Mouse (Mus musculus): ENCODE results near the gene Dram2.
A peak's percentile ranks its signal among the peaks of the same experiment; 100 is the strongest.

Dram2 gene

GRCm38 (mm10) chr3:106547171-106547923 lies at the start of gene Dram2, which contains the start of gene Cept1:
Gene Dram2, plus strand, starts transcription at chr3:106547798.
Gene Cept1, minus strand, starts transcription at chr3:106547802.
- peak; percentile 98 for DNase-seq

DNA sequence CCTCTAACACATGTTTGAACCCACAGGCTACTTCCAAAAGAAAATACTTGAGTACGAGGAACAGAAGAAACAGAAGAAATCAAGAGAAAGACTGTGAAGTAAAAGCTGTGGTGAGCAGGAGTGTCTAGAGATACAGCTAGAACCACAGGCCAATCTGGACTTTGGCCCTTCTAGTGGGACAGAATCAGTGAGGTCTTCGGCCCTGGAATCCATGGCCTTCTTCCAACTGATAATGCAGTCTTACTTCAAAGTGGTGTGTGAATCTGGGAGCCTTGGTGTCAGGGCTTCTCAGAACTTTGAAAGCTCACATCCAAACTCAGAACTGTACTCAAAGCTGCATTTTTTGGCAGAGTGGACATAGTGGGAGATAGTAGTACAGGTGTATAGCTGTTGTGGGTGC lies 47.1 kb upstream of the Dram2 start:
- DNase-seq: no peak

DNA sequence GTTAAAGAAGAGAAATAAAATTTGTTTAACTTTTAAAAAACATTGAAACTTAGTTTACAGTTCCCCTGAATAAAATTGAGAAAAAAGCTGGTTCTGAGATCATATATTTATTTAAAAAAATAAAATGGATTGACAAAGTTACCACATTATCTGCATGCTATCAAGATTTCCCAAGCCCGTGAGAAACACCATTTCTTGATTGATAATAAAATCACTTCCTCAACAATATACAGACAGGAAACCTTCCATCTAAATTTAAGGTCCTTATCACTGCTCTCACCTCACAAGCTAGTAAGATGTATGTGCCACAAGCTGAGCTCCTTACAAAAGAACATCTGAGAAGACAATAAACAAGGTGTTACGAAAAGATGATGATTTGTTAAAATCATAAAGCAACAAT lies 44.7 kb upstream of the Dram2 start:
- no peak for DNase-seq

- no peak for DNase-seq
These were observed 36.9 kb upstream of the Dram2 start for GRCm38 (mm10) chr3:106510669-106511068.

DNA sequence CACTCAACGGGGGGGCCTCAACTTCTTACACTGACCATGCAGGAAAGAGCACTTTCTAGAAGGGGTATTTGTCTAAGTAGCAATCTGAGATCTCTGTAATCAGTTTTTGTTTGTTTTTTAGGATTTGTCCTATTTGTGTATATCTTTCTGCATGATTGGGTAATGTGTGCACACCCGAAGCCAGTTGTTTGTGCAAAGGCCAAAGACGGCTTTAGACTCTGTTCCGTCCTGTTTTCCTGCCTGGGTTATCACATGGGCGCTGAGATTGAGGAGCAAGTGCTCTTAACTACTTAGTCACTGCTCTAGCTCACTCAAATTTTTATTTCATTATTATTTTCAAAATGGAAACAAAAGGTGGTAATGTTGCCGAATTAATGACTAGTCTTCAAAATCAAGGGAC lies 32.6 kb upstream of the Dram2 start:
- DNase-seq: no peak

DNA sequence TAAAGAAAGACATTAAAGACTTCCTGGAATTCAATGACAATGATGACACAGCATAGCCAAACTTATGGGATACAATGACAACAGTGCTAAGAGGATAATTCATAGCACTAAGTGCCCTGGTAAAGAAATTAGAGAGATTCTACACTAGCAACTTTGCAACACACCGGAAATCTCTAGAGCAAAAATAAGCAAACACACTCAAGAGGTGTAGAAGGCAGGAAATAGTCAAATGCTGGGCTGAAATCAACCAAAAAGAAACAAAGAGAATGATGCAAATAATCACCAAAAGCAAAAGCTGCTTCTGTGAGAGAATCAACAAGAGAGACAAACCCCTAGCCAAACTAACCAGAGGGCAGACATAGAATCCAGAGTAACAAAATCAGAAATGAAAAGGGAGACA lies 24.9 kb upstream of the Dram2 start:
- no peak for DNase-seq

- DNase-seq: no peak
These were observed 21.2 kb upstream of the Dram2 start for GRCm38 (mm10) chr3:106526411-106526810.

GRCm38 (mm10) chr3:106528032-106528431 lies 19.6 kb upstream of the Dram2 start:
- no peak for DNase-seq

DNA sequence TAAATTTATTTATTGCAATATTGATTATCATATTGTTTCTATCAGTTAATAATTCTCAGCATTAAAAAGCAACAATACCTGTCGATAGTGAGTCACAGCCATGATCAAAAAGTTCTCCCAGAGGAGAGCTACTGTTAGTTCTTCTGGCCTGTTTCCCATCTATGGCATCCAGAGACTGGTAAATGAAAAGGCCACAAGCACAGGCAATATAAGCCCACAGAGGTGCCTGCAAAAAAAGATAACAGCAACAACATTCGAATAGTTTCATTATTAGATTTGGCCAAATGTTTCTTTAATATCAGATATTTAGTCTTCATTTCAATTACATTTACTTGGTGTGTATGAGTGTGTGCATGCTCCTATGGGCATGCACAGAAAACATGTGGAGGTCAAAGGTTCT lies 14.3 kb upstream of the Dram2 start:
- DNase-seq: no peak

DNA sequence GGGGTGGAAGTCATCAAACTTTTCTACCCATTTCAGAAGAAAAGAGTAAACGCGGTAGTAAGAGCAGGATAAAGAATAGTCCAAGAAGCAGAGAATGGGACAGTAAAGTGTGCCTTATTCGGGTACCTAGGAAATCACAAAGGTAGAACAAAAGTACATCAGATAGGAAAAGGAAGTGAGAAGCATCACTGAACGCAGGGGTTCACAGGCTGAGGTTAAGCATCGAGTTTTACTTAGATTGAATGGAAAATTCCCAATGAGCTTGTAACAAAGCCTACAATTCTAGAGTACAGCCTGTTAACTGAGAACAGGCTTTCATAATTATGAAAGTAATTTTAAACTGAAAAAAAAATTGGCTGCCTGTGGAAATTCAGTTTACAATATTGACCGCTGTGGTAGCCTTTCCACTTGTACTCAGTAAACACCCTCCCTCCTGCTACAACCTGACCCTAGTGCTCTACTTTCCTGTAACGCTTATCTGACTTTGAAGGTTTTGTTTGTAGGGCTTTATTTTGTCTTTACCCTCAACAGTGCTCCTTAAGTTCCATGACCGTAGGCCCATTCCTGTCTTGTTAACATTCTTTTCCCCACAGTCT lies 2.8 kb upstream of the Dram2 start:
- no peak for DNase-seq

DNA sequence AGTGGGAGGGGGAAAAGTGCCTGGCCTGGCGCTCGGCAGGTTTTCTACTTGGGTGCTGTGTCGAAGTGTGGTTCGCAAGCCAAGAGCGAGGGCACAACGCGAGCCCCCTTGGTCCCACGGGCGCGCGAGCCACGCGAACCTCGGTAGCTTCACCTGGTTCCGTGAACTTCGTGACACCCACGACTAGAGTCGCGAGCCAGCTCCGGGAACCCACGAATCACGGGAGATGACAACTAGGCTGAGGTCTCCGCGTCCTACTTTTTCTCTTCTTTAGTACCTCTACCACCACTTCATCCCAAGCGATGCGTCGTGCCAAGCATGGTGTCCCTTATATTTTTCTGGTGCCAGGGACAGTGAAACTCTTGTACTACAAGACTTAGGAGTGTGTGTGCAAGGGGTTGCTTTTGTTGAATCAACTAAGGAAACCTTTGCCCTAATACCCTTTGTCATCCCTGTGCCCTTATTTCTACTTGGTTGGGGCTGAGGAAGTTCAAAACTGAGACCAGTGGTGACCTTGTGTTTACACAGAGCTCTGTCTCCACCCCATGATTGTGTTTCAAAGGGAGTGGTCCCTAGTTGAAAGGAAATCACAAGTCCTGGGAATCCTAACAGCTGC lies 434 bp downstream of the Dram2 start:
- DNase-seq: peak; percentile 52

- DNase-seq: no peak
These were observed 1.4 kb downstream of the Dram2 start for GRCm38 (mm10) chr3:106548971-106549370.

DNA sequence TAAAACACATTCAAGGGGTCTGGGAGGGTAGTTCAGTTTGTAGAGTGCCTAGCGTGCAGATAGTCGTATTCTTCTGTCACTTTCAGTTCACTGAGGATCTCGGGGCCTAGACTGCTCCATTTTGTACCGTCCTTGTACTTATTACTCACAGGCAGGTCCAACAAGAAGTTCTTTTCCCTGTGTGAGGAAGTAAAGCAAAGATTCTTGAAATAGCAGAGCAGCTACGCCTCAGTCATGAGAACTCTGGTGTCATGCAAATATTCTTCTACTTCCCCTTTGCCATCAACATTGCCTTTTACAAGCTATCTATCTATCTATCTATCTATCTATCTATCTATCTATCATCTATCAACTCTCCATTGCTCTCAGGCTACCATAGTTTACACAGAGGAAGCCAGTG lies 5.8 kb downstream of the Dram2 start:
- DNase-seq: no peak

GRCm38 (mm10) chr3:106555743-106556250 lies 8.2 kb downstream of the Dram2 start:
- DNase-seq: no peak

DNA sequence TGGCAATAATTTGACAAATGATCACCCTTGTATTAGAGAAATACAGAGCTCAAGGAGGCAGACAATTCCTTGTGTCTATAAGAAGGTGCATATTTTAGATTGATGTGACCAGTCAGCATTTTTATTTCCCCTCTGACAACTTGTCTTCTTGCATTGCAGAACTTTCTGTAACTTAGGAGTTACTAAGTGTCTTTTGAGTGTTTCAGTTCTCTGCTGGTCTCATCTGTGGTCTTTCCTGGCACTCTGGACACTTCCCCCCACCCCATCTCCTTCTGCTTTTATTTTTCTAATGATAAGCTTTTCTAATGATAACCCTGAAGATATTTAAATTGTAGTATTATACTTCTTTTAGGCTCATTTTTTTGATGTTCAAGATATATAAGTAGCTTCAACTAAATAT lies 10.7 kb downstream of the Dram2 start:
- no peak for DNase-seq

DNA sequence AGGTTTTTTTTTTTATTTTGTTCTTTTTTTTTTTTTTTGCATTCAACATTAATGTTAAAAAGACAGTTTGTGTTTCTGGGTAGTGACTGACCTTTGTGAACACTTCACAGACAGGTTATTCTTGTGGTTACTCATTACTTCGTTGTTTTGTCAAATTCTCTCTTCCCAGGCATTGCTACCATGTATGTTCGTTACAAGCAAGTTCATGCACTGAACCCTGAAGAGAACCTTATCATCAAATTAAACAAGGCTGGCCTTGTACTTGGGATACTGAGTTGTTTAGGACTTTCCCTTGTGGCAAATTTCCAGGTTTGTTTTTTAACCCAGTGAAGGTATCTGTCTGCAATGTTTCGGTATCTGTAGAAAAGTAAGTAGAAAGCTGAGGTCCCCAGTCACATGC lies 18.3 kb downstream of the Dram2 start:
- DNase-seq: no peak

DNA sequence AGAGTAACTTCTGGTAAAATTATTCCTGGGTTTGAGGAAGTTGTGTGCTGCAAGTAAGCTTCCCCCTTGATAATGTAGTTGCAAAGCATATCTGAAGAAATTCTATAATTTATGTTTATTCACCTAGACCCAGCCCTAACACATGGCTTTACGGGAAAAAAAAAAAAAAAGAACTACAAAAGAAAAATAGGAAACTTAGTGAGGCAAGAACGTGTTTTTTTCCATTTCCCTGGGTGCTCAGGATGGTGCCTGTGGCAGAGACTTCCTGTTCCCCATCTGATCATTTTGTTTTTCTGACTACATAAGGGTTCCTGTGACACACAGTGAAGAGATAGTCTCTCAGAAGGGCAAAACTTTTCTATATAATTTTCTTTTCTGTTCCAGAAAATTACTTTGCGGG lies 25.6 kb downstream of the Dram2 start:
- DNase-seq: no peak

DNA sequence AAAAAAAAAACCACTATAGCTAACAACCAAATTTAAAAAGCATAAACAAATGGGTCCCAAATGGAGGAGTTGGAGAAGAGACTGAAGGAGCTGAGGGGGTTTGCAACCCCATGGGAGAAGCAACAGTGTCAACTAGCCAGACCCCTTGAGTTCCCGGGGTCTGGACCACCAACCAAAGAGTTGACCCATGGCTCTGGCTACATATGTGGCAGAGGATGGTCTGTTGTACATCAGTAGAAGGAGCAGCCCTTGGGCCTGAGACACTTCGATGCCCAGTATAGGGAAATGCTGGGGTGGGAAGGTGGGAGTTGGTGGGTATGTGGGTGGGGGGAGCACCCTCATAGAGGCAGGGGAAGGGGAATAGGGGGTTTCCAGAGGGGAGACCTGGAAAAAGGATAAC lies 31.7 kb downstream of the Dram2 start:
- DNase-seq: no peak

GRCm38 (mm10) chr3:106593631-106594030 lies 46.0 kb downstream of the Dram2 start:
- peak; percentile 2 for DNase-seq

GRCm38 (mm10) chr3:106618103-106618502 lies 70.5 kb downstream of the Dram2 start:
- DNase-seq: no peak

Measured in retina, postnatal 1 day (tissue).